Mouse (Mus musculus): ENCODE measurements around the gene Ppp1r15b. TPM values are rescaled to one million over a fixed set of nuclear protein-coding genes. Genes with fewer than 3 reads are reported as not detected.

Ppp1r15b gene
- total and polyA plus RNA-seq, 2 experiments from 2014 or later = 18.7 to 49.5 TPM

GRCm38 (mm10) chr1:133131936-133132335, 993 bp downstream of the Ppp1r15b start:
- peaks cover 2% of the 10 kb centered on the region for H3K36me3 ChIP-seq (ENCODE audit: insufficient read depth)
- no peak for TF ChIP-seq CTCF (IDR thresholded peaks at IDR 0.05; ENCODE audit: low read depth)
- H3K27me3 ChIP-seq (ENCODE audit: insufficient read depth, low read length) = no peaks in the 10 kb centered on the region
- DNase-seq = no peak
- no peak for ATAC-seq
- no peaks in the 10 kb centered on the region for H3K9me3 ChIP-seq (ENCODE audit: low read length)
- H3K4me3 ChIP-seq (ENCODE audit: low read depth, low read length) = peak overlapping the region; percentile 96
- peak overlapping the region; percentile 97 for H3K9ac ChIP-seq
- WGBS = under 1% methylated on average over 11 of the region's 11 CpGs
- peaks cover 30% of the 10 kb centered on the region; the same call in 1 of the 2 replicates for H3K4me1 ChIP-seq (ENCODE audit: insufficient read depth)
- H3K4me2 ChIP-seq (ENCODE audit: low read depth) = peak overlapping the region; percentile 94
- H3K27ac ChIP-seq (ENCODE audit: low read depth, low read length) = peak overlapping the region; percentile 98

- H3K36me3 ChIP-seq (ENCODE audit: insufficient read depth) = peaks cover 9% of the 10 kb centered on the region
- no peaks in the 10 kb centered on the region for H3K27me3 ChIP-seq (ENCODE audit: insufficient read depth, low read length)
- DNase-seq (no peak), ATAC-seq (no peak)
- TF ChIP-seq CTCF (IDR thresholded peaks at IDR 0.05; ENCODE audit: low read depth) = no peak
- H3K4me3 ChIP-seq (ENCODE audit: low read depth, low read length) = peak overlapping the region; percentile 96
- no peaks in the 10 kb centered on the region for H3K9me3 ChIP-seq (ENCODE audit: low read length)
- peaks cover 30% of the 10 kb centered on the region; the same call in 1 of the 2 replicates for H3K4me1 ChIP-seq (ENCODE audit: insufficient read depth)
- 15% methylated on average over 26 of the region's 26 CpGs for WGBS
- no peak overlapping the region for H3K27ac ChIP-seq (ENCODE audit: low read depth, low read length)
- H3K4me2 ChIP-seq (ENCODE audit: low read depth) = peak overlapping the region; percentile 94
- H3K9ac ChIP-seq = peak overlapping the region; percentile 97
Observed at GRCm38 (mm10) chr1:133132388-133133326, 1.7 kb downstream of the Ppp1r15b start.

GRCm38 (mm10) chr1:133133425-133133824, 2.5 kb downstream of the Ppp1r15b start:
- ATAC-seq (no peak), DNase-seq (no peak)
- H3K9ac ChIP-seq = peak overlapping the region; percentile 97
- no peaks in the 10 kb centered on the region for H3K9me3 ChIP-seq (ENCODE audit: low read length)
- TF ChIP-seq CTCF (IDR thresholded peaks at IDR 0.05; ENCODE audit: low read depth) = no peak
- H3K27ac ChIP-seq (ENCODE audit: low read depth, low read length) = no peak overlapping the region
- no peaks in the 10 kb centered on the region for H3K27me3 ChIP-seq (ENCODE audit: insufficient read depth, low read length)
- peak overlapping the region; percentile 94 for H3K4me2 ChIP-seq (ENCODE audit: low read depth)
- 2% methylated on average over 2 of the region's 2 CpGs for WGBS
- H3K4me3 ChIP-seq (ENCODE audit: low read depth, low read length) = peak overlapping the region; percentile 96
- peaks cover 30% of the 10 kb centered on the region; the same call in 1 of the 2 replicates for H3K4me1 ChIP-seq (ENCODE audit: insufficient read depth)
- peaks cover 16% of the 10 kb centered on the region for H3K36me3 ChIP-seq (ENCODE audit: insufficient read depth)

GRCm38 (mm10) chr1:133134071-133134470, 3.1 kb downstream of the Ppp1r15b start:
- Histone ChIP-seq H3K4me3 (ENCODE audit: low read depth, low read length) (peak overlapping the region; percentile 96), H3K4me2 (ENCODE audit: low read depth) (peak overlapping the region; percentile 94), H3K9me3 (ENCODE audit: low read length) (no peaks in the 10 kb centered on the region), H3K27me3 (ENCODE audit: insufficient read depth, low read length) (no peaks in the 10 kb centered on the region), H3K27ac (ENCODE audit: low read depth, low read length) (no peak overlapping the region), H3K4me1 (ENCODE audit: insufficient read depth) (peaks cover 30% of the 10 kb centered on the region; the same call in 1 of the 2 replicates), H3K9ac (peak overlapping the region; percentile 39; the same call in 1 of the 2 replicates), H3K36me3 (ENCODE audit: insufficient read depth) (peaks cover 23% of the 10 kb centered on the region)
- DNase-seq (no peak), ATAC-seq (no peak)
- WGBS = 19% methylated on average over 4 of the region's 4 CpGs
- TF ChIP-seq CTCF (IDR thresholded peaks at IDR 0.05; ENCODE audit: low read depth) = no peak

GRCm38 (mm10) chr1:133134881-133135280, 3.9 kb downstream of the Ppp1r15b start:
- Histone ChIP-seq H3K27me3 (ENCODE audit: insufficient read depth, low read length) (no peaks in the 10 kb centered on the region), H3K27ac (ENCODE audit: low read depth, low read length) (no peak overlapping the region), H3K9me3 (ENCODE audit: low read length) (no peaks in the 10 kb centered on the region), H3K4me2 (ENCODE audit: low read depth) (peak overlapping the region; percentile 94), H3K4me3 (ENCODE audit: low read depth, low read length) (peak overlapping the region; percentile 96), H3K4me1 (ENCODE audit: insufficient read depth) (peaks cover 30% of the 10 kb centered on the region; the same call in 1 of the 2 replicates), H3K36me3 (ENCODE audit: insufficient read depth) (peaks cover 26% of the 10 kb centered on the region), H3K9ac (peak overlapping the region; percentile 39; the same call in 1 of the 2 replicates)
- no peak for TF ChIP-seq CTCF (IDR thresholded peaks at IDR 0.05; ENCODE audit: low read depth)
- 31% methylated on average over 4 of the region's 4 CpGs for WGBS
- DNase-seq = no peak
- no peak for ATAC-seq

- no peak for ATAC-seq
Observed at GRCm38 (mm10) chr1:133135808-133136207, 4.9 kb downstream of the Ppp1r15b start.

GRCm38 (mm10) chr1:133138401-133138800, 7.5 kb downstream of the Ppp1r15b start:
- no peak overlapping the region for H3K27ac ChIP-seq (ENCODE audit: low read depth, low read length)
- no peak for ATAC-seq
- no peak overlapping the region for H3K4me2 ChIP-seq (ENCODE audit: low read depth)
- no peak overlapping the region for H3K4me3 ChIP-seq (ENCODE audit: low read depth, low read length)
- H3K27me3 ChIP-seq (ENCODE audit: insufficient read depth, low read length) = no peaks in the 10 kb centered on the region
- DNase-seq = no peak
- peaks cover 21% of the 10 kb centered on the region; the same call in 1 of the 2 replicates for H3K4me1 ChIP-seq (ENCODE audit: insufficient read depth)
- TF ChIP-seq CTCF (IDR thresholded peaks at IDR 0.05; ENCODE audit: low read depth) = no peak
- 100% methylated on average over 1 of the region's 1 CpGs for WGBS
- H3K9ac ChIP-seq = no peak overlapping the region
- H3K36me3 ChIP-seq (ENCODE audit: insufficient read depth) = peaks cover 32% of the 10 kb centered on the region
- H3K9me3 ChIP-seq (ENCODE audit: low read length) = no peaks in the 10 kb centered on the region

More at GRCm38 (mm10) chr1:133135808-133136207, 4.9 kb downstream of the Ppp1r15b start:
- Histone ChIP-seq H3K27me3 (ENCODE audit: insufficient read depth, low read length) (no peaks in the 10 kb centered on the region), H3K4me1 (ENCODE audit: insufficient read depth) (peaks cover 30% of the 10 kb centered on the region; the same call in 1 of the 2 replicates), H3K4me2 (ENCODE audit: low read depth) (peak overlapping the region; percentile 94), H3K4me3 (ENCODE audit: low read depth, low read length) (0 out of 2 replicates have a peak overlapping the region, but pooled peaks have one; percentile 14), H3K9ac (0 out of 2 replicates have a peak overlapping the region, but pooled peaks have one; percentile 1), H3K9me3 (ENCODE audit: low read length) (no peaks in the 10 kb centered on the region), H3K27ac (ENCODE audit: low read depth, low read length) (no peak overlapping the region), H3K36me3 (ENCODE audit: insufficient read depth) (peaks cover 26% of the 10 kb centered on the region)
- no peak for TF ChIP-seq CTCF (IDR thresholded peaks at IDR 0.05; ENCODE audit: low read depth)
- no peak for DNase-seq
- WGBS = 63% methylated on average over 5 of the region's 5 CpGs

Data from forebrain, postnatal 0 days (tissue).